Mouse (Mus musculus) olfactory bulb, adult 2 months (tissue): ENCODE measurements at regions not wholly inside any gene's neighbourhood (a gene's known extent, or its start where the extent isn't known, plus 50 kb on each side); places are given as distances from the start of the nearest gene placed in this dataset.

ENCODE experiments used
- H3K27ac ChIP-seq: fragments of 200-500 bp; 2 replicates; pipeline ENCODE4 v1.5.1; 2012; ENCODE audit warnings: low read depth, low read length; ENCODE audit not compliant: insufficient read depth
- H3K4me1 ChIP-seq: fragments of 200-500 bp; 2 replicates; pipeline ENCODE4 v1.6.1; 2012; ENCODE audit warnings: low read length; ENCODE audit not compliant: control insufficient read depth, insufficient read depth
- H3K4me3 ChIP-seq: fragments of 200-500 bp; 2 replicates; pipeline ENCODE4 v1.5.1; 2012; ENCODE audit warnings: mild to moderate bottlenecking, low read depth, low read length, moderate library complexity; ENCODE audit not compliant: insufficient read depth
- CTCF ChIP-seq: fragments of 200-500 bp; IDR thresholded peaks from 2 replicates; pipeline ENCODE4 v1.5.1; 2012; ENCODE audit warnings: low read depth, mild to moderate bottlenecking, low read length, moderate library complexity; ENCODE audit not compliant: insufficient read depth
- POLR2A ChIP-seq: fragments of 200-500 bp; IDR thresholded peaks from 2 replicates; pipeline ENCODE4 v1.6.1; 2012; ENCODE audit warnings: mild to moderate bottlenecking, low read depth, low read length, moderate library complexity; ENCODE audit not compliant: insufficient read depth
- WGBS: fragments of 180-500 bp; shearing (Covaris S2); methylation state at CpG from one replicate; pipeline ENCODE4 v1.1.7; 2018; 5-methylcytosine and 5-hydroxymethylcytosine counted together

- Histone ChIP-seq H3K4me1 (no peaks in the 10 kb centered on the region), H3K4me3 (no peak overlapping the region), H3K27ac (no peak overlapping the region)
- WGBS, result 31% methylated on average over 5 of the region's 5 CpGs
- TF ChIP-seq POLR2A (no peak), CTCF (no peak)
These were observed 1422.0 kb upstream of the Slc10a2 start for GRCm38 (mm10) chr8:6527171-6527570.

GRCm38 (mm10) chr8:6515882-6516682 is 1410.9 kb upstream of the Slc10a2 start:
- Histone ChIP-seq H3K27ac (no peak overlapping the region), H3K4me3 (no peak overlapping the region), H3K4me1 (no peaks in the 10 kb centered on the region)
- TF ChIP-seq CTCF, result no peak
- TF ChIP-seq POLR2A, result no peak

GRCm38 (mm10) chr8:6492453-6492852 is 1387.3 kb upstream of the Slc10a2 start:
- WGBS, result 14% methylated on average over 1 of the region's 1 CpGs
- TF ChIP-seq CTCF, result no peak
- no peak for TF ChIP-seq POLR2A

GRCm38 (mm10) chr8:6481966-6482365 is 1376.8 kb upstream of the Slc10a2 start:
- H3K27ac ChIP-seq, result no peak overlapping the region
- WGBS, result 82% methylated on average over 1 of the region's 1 CpGs
- no peak for TF ChIP-seq POLR2A
- TF ChIP-seq CTCF, result no peak
- H3K4me3 ChIP-seq, result no peak overlapping the region
- H3K4me1 ChIP-seq, result no peaks in the 10 kb centered on the region

More at GRCm38 (mm10) chr8:6492453-6492852, 1387.3 kb upstream of the Slc10a2 start:
- no peak overlapping the region for H3K27ac ChIP-seq
- no peaks in the 10 kb centered on the region for H3K4me1 ChIP-seq
- H3K4me3 ChIP-seq, result no peak overlapping the region

GRCm38 (mm10) chr8:6471089-6471488 is 1365.9 kb upstream of the Slc10a2 start:
- H3K4me1 ChIP-seq, result no peaks in the 10 kb centered on the region
- 80% methylated on average over 3 of the region's 3 CpGs for WGBS
- no peak overlapping the region for H3K4me3 ChIP-seq
- H3K27ac ChIP-seq, result no peak overlapping the region
- no peak for TF ChIP-seq CTCF
- no peak for TF ChIP-seq POLR2A

GRCm38 (mm10) chr8:6456553-6457180 is 1351.5 kb upstream of the Slc10a2 start:
- Histone ChIP-seq H3K4me3 (no peak overlapping the region), H3K27ac (no peak overlapping the region), H3K4me1 (no peaks in the 10 kb centered on the region)
- TF ChIP-seq CTCF (no peak), POLR2A (no peak)
- 61% methylated on average over 3 of the region's 3 CpGs for WGBS

GRCm38 (mm10) chr8:6448301-6448700 is 1343.2 kb upstream of the Slc10a2 start:
- H3K4me3 ChIP-seq, result no peak overlapping the region
- H3K4me1 ChIP-seq, result no peaks in the 10 kb centered on the region
- WGBS, result 58% methylated on average over 6 of the region's 6 CpGs
- TF ChIP-seq CTCF, result no peak
- TF ChIP-seq POLR2A, result no peak
- H3K27ac ChIP-seq, result no peak overlapping the region

- WGBS, result 72% methylated on average over 4 of the region's 4 CpGs
- H3K4me3 ChIP-seq, result no peak overlapping the region
- no peaks in the 10 kb centered on the region for H3K4me1 ChIP-seq
- no peak overlapping the region for H3K27ac ChIP-seq
- no peak for TF ChIP-seq POLR2A
- no peak for TF ChIP-seq CTCF
These were observed 1333.9 kb upstream of the Slc10a2 start for GRCm38 (mm10) chr8:6439069-6439468.
